ENCODE assay signal across 16 mouse cellular contexts in genomic region chr5:52973003-52973402, GRCm38 (mm10).
A peak's percentile ranks its signal among the peaks of the same experiment; 100 is the strongest.
DNase-seq lines count a peak whose midpoint lies in the region; TF ChIP-seq lines count a peak whose summit lies in the region.
"Had no signal": no experiment of that assay in that cellular context is flagged by ENCODE, and none has a peak within 500 bp of the region (broad histone marks: within the 10 kb centered on the region; RNA-seq: fewer than 3 reads in every experiment).

No protein-coding gene starts in this region.

- H3K27ac ChIP-seq in CH12.LX (ENCODE audit: insufficient read depth, low read depth): no peak overlapping the region
- no peak overlapping the region for H3K27ac ChIP-seq in embryonic facial prominence, embryonic 10.5 days (replicated peaks)

- TF ChIP-seq RAD21 in CH12.LX (IDR thresholded peaks at IDR 0.05; ENCODE audit: low read depth, low read length): no peak

- peak; percentile 81 for TF ChIP-seq EP300 in CH12.LX (IDR thresholded peaks at IDR 0.05; ENCODE audit: low read length)

- H3K4me1 ChIP-seq in CH12.LX (ENCODE audit: control insufficient read depth in 1 of 2, insufficient read depth in 2 of 2): peaks cover 0 to 6% of the 10 kb centered on the region in 2 experiments; a peak in 2 of 4 replicates
- H3K4me1 ChIP-seq in embryonic facial prominence, embryonic 10.5 days: no peaks in the 10 kb centered on the region

- H3K9ac ChIP-seq in CH12.LX (ENCODE audit: insufficient read depth, low read depth): no peak overlapping the region

- in situ Hi-C loops in CH12.LX (cut with MboI; ENCODE audit: low pct_ligation_motif_present, low pct_unique_long_range_greater_than_20kb, low sequenced_read_pairs): no loop called here

- no peak overlapping the region for H3K4me3 ChIP-seq in CH12.LX (replicated peaks in 1 of 3; ENCODE audit: low read depth in 2 of 3, low read length in 2 of 3, poor library complexity in 1 of 3)
- no peak overlapping the region for H3K4me3 ChIP-seq in embryonic facial prominence, embryonic 10.5 days

- TF ChIP-seq CTCF in CH12.LX (conservative IDR thresholded peaks at IDR 0.05 in 1 of 2, IDR thresholded peaks at IDR 0.05 in 1 of 2; ENCODE audit: low read depth in 2 of 2, low read length in 2 of 2): no peak

- no peaks in the 10 kb centered on the region for H3K36me3 ChIP-seq in CH12.LX (replicated peaks in 1 of 2; ENCODE audit: control insufficient read depth in 1 of 2, insufficient read depth in 1 of 2, low read length in 1 of 2)
- no peaks in the 10 kb centered on the region for H3K36me3 ChIP-seq in embryonic facial prominence, embryonic 10.5 days (replicated peaks)
- H3K36me3 ChIP-seq: G1E had no signal

- H3K27me3 ChIP-seq in CH12.LX (replicated peaks): no peaks in the 10 kb centered on the region
- no peaks in the 10 kb centered on the region for H3K27me3 ChIP-seq in embryonic facial prominence, embryonic 10.5 days (replicated peaks; ENCODE audit: low read depth, poor library complexity, severe bottlenecking)
- H3K27me3 ChIP-seq: Patski had no signal

- DNase-seq in CH12.LX (ENCODE audit: extremely low read depth): no peak
- DNase-seq in embryonic facial prominence, embryonic 10.5 days (ENCODE audit: low spot score): no peak
- DNase-seq: adrenal gland, adult 2 months; adrenal gland, adult 8-10 months; adrenal gland, postnatal 10 days; adrenal gland, postnatal 14 days; adrenal gland, postnatal 25 days; adrenal gland, postnatal 36 days; B cell, adult 2 months; cerebellum, adult 11 months; cerebellum, adult 11-12 months; cerebellum, adult 18-20 months; cerebellum, adult 2 months; cerebellum, adult 8-10 months had no signal

- H3K4me2 ChIP-seq in CH12.LX (ENCODE audit: insufficient read depth, low read depth, poor library complexity, severe bottlenecking): no peak overlapping the region

- H3K79me2 ChIP-seq in CH12.LX (replicated peaks; ENCODE audit: control insufficient read depth, extremely low read depth, insufficient read depth, poor library complexity, severe bottlenecking): no peaks in the 10 kb centered on the region

- H3K9me3 ChIP-seq in CH12.LX (replicated peaks; ENCODE audit: low read length): peaks cover 2% of the 10 kb centered on the region
- H3K9me3 ChIP-seq in embryonic facial prominence, embryonic 10.5 days: no peaks in the 10 kb centered on the region

- dilution Hi-C loops in CH12.LX (cut with MboI; ENCODE audit: extremely low pct_ligation_motif_present, extremely low pct_unique_long_range_greater_than_20kb, low sequenced_read_pairs): no loop called here

- WGBS in embryonic facial prominence, embryonic 10.5 days: 82% methylated on average over 2 of the region's 2 CpGs

- TF ChIP-seq POLR2A in CH12.LX (IDR thresholded peaks at IDR 0.05; ENCODE audit: low read depth, low read length): no peak

TF ChIP-seq in CH12.LX, 34 proteins besides CTCF, POLR2A, EP300 and RAD21:
- TF ChIP-seq ZNF384 (IDR thresholded peaks at IDR 0.05; ENCODE audit: low read depth, low read length) (peak; percentile 83), SMC3 (IDR thresholded peaks at IDR 0.05; ENCODE audit: low read depth, low read length) (no peak), IRF4 (IDR thresholded peaks at IDR 0.05; ENCODE audit: low read depth, low read length) (peak; percentile 67)
TF ChIP-seq in CH12.LX: peak in this region for 2.
